Mouse (Mus musculus) MEL (cell line): Measurements from ENCODE around the gene Ccdc107. TPM values are rescaled to one million over a fixed set of nuclear protein-coding genes. Genes with fewer than 3 reads are reported as not detected.

ENCODE experiments used
- DNase-seq: peaks from one replicate; pipeline ENCODE4 v3.0.0; 2011; ENCODE audit warnings: low read depth, low spot score
- H3K27ac ChIP-seq: 2 replicates; pipeline ENCODE4 v1.5.1; 2012; ENCODE audit warnings: low read depth, mild to moderate bottlenecking, control low read depth, low read length, moderate library complexity; ENCODE audit not compliant: control insufficient read depth
- H3K27me3 ChIP-seq, 2 experiments: fragments of 150-350 bp in 1 of 2; sonication (generic) in 1 of 2; 2 replicates each; pipeline ENCODE4 v1.6.1; 2012; ENCODE audit warnings: low read length in 2 of 2, mild to moderate bottlenecking in 2 of 2, improper control_type of control experiment in 1 of 2, moderate library complexity in 1 of 2; ENCODE audit not compliant: insufficient read depth in 2 of 2, control insufficient read depth in 1 of 2
- H3K36me3 ChIP-seq, 2 experiments: 2 replicates each; pipeline ENCODE4 v1.6.1; 2012 to 2014; ENCODE audit warnings: low read length in 2 of 2, improper control_type of control experiment in 1 of 2, inconsistent platforms in 1 of 2, mild to moderate bottlenecking in 1 of 2; ENCODE audit not compliant: insufficient read depth in 2 of 2, control insufficient read depth in 1 of 2
- H3K4me1 ChIP-seq, 2 experiments: fragments of 150-350 bp in 1 of 2; sonication (generic) in 1 of 2; 2 replicates each; pipeline ENCODE4 v1.6.1; 2012; ENCODE audit warnings: low read length in 2 of 2, improper control_type of control experiment in 1 of 2, mild to moderate bottlenecking in 1 of 2; ENCODE audit not compliant: insufficient read depth in 2 of 2, control insufficient read depth in 1 of 2
- H3K4me3 ChIP-seq, 2 experiments: fragments of 150-350 bp in 1 of 2; sonication (generic) in 1 of 2; 2 replicates each; pipeline ENCODE4 v1.5.1; 2012; ENCODE audit warnings: low read depth in 2 of 2, low read length in 2 of 2, mild to moderate bottlenecking in 2 of 2, moderate library complexity in 2 of 2, control low read depth in 1 of 2, improper control_type of control experiment in 1 of 2; ENCODE audit not compliant: control insufficient read depth in 1 of 2, insufficient read depth in 1 of 2
- H3K79me2 ChIP-seq: 2 replicates; pipeline ENCODE4 v1.6.1; 2012; ENCODE audit warnings: mild to moderate bottlenecking, low read length, moderate library complexity; ENCODE audit not compliant: control insufficient read depth, poor library complexity, insufficient read depth
- H3K9ac ChIP-seq: 2 replicates; pipeline ENCODE4 v1.6.1; 2012; ENCODE audit warnings: low read depth, mild to moderate bottlenecking, control low read depth, low read length, moderate library complexity; ENCODE audit not compliant: control insufficient read depth, poor library complexity, severe bottlenecking
- H3K9me3 ChIP-seq: fragments of 150-350 bp; sonication (generic); replicated peaks from 2 replicates; pipeline ENCODE4 v1.6.1; 2012; ENCODE audit warnings: mild to moderate bottlenecking, low read length, improper control_type of control experiment, moderate library complexity; ENCODE audit not compliant: insufficient read depth
- BHLHE40 ChIP-seq: IDR thresholded peaks from 2 replicates; pipeline ENCODE4 v1.6.1; 2012; ENCODE audit warnings: low read depth, mild to moderate bottlenecking, inconsistent platforms, low read length, improper control_type of control experiment, borderline replicate concordance
- CHD1 ChIP-seq: IDR thresholded peaks from 2 replicates; pipeline ENCODE4 v1.6.1; 2012; ENCODE audit warnings: low read depth, mild to moderate bottlenecking, inconsistent platforms, low read length, improper control_type of control experiment
- CHD2 ChIP-seq: IDR thresholded peaks from 2 replicates; pipeline ENCODE4 v1.6.1; 2011; ENCODE audit warnings: low read length, improper control_type of control experiment
- E2F4 ChIP-seq: IDR thresholded peaks from 2 replicates; pipeline ENCODE4 v1.6.1; 2011; ENCODE audit warnings: low read depth, low read length, improper control_type of control experiment, borderline replicate concordance
- EP300 ChIP-seq, 2 experiments: IDR thresholded peaks; 2 replicates each; pipeline ENCODE4 v1.6.1; 2011; ENCODE audit warnings: improper control_type of control experiment in 2 of 2, low read length in 2 of 2, low read depth in 1 of 2, mild to moderate bottlenecking in 1 of 2
- HCFC1 ChIP-seq: IDR thresholded peaks from 2 replicates; pipeline ENCODE4 v1.6.1; 2012; ENCODE audit warnings: low read depth, mild to moderate bottlenecking, inconsistent platforms, low read length, improper control_type of control experiment, moderate library complexity
- KAT2A ChIP-seq: conservative IDR thresholded peaks from 2 replicates; pipeline ENCODE4 v1.6.1; 2012; ENCODE audit warnings: low read depth, low read length, improper control_type of control experiment, inconsistent platforms
- MAFK ChIP-seq: IDR thresholded peaks from 2 replicates; pipeline ENCODE4 v1.6.1; 2011; ENCODE audit warnings: low read depth, mild to moderate bottlenecking, low read length, improper control_type of control experiment, borderline replicate concordance
- MAZ ChIP-seq: IDR thresholded peaks from 2 replicates; pipeline ENCODE4 v1.6.1; 2012; ENCODE audit warnings: low read depth, mild to moderate bottlenecking, inconsistent platforms, low read length, improper control_type of control experiment
- MXI1 ChIP-seq: IDR thresholded peaks from 2 replicates; pipeline ENCODE4 v1.6.1; 2011; ENCODE audit warnings: mild to moderate bottlenecking, low read depth, low read length, improper control_type of control experiment
- NELFE ChIP-seq: IDR thresholded peaks from 2 replicates; pipeline ENCODE4 v1.6.1; 2011; ENCODE audit warnings: low read depth, low read length, improper control_type of control experiment
- POLR2A ChIP-seq, 2 experiments: IDR thresholded peaks; 2 replicates each; pipeline ENCODE4 v1.6.1; 2011 to 2012; ENCODE audit warnings: low read length in 2 of 2, mild to moderate bottlenecking in 2 of 2, control low read depth in 1 of 2, improper control_type of control experiment in 1 of 2, low read depth in 1 of 2, moderate library complexity in 1 of 2; ENCODE audit not compliant: control insufficient read depth in 1 of 2, insufficient read depth in 1 of 2, poor library complexity in 1 of 2
- POLR2AphosphoS2 ChIP-seq: IDR thresholded peaks from 2 replicates; pipeline ENCODE4 v1.6.1; 2011; ENCODE audit warnings: low read length, improper control_type of control experiment
- POLR2AphosphoS5 ChIP-seq: IDR thresholded peaks from 2 replicates; pipeline ENCODE4 v1.6.1; 2012; ENCODE audit warnings: low read depth, borderline replicate concordance, mild to moderate bottlenecking, inconsistent platforms, low read length, moderate library complexity, mixed read lengths
- RAD21 ChIP-seq: IDR thresholded peaks from 2 replicates; pipeline ENCODE4 v1.6.1; 2011; ENCODE audit warnings: mild to moderate bottlenecking, low read depth, low read length, improper control_type of control experiment
- USF2 ChIP-seq, 2 experiments: IDR thresholded peaks; 2 replicates each; pipeline ENCODE4 v1.6.1; 2011 to 2012; ENCODE audit warnings: improper control_type of control experiment in 2 of 2, low read length in 2 of 2, borderline replicate concordance in 1 of 2, inconsistent platforms in 1 of 2, low read depth in 1 of 2, mild to moderate bottlenecking in 1 of 2; ENCODE audit not compliant: insufficient read depth in 1 of 2
- ZNF384 ChIP-seq: IDR thresholded peaks from 2 replicates; pipeline ENCODE4 v1.6.1; 2012; ENCODE audit warnings: low read depth, mild to moderate bottlenecking, inconsistent platforms, low read length, improper control_type of control experiment
- polyA plus RNA-seq, 2 experiments: library from polyadenylated mRNA; stranded (reverse) in 1 of 2; unstranded in 1 of 2; fragments of >175 nt in 1 of 2; fragments of >200 nt in 1 of 2; gene quantifications; 2 replicates each; pipeline versions ENCODE4 v1.2.1 to v1.2.4; 2012; ENCODE audit warnings: low replicate concordance in 2 of 2, low read depth in 1 of 2; ENCODE audit not compliant: insufficient read length in 2 of 2, insufficient read depth in 1 of 2, missing spikeins in 1 of 2
- total RNA-seq: library from RNA; depleted of rRNA; stranded (reverse); fragments of 300-350 nt; gene quantifications from 2 replicates; pipeline ENCODE4 v1.2.3, GENCODE M21; 2012

Gene Ccdc107
- total and polyA plus RNA-seq, 3 experiments = 44.3 to 56.7 TPM; not detected in 1

- TF ChIP-seq CHD1 (no peak), BHLHE40 (no peak), EP300 (IDR thresholded peaks at IDR 0.05; ENCODE audit: low read depth in 1 of 2, low read length in 2 of 2) (no peak), USF2 (IDR thresholded peaks at IDR 0.05; ENCODE audit: borderline replicate concordance in 1 of 2, insufficient read depth in 1 of 2, low read depth in 1 of 2, low read length in 2 of 2) (no peak), POLR2AphosphoS5 (no peak), ZNF384 (no peak), CHD2 (no peak), RAD21 (no peak; the same call in 1 of the 2 replicates), HCFC1 (peak; percentile 96), POLR2AphosphoS2 (peak; percentile 78; the same call in 1 of the 2 replicates), MAFK (no peak), E2F4 (no peak)
Measured at GRCm38 (mm10) chr4:43477857-43478533, 14.7 kb upstream of the Ccdc107 start (continued).

GRCm38 (mm10) chr4:43478534-43478858 lies 14.2 kb upstream of the Ccdc107 start:
- Histone ChIP-seq H3K9me3 (no peaks in the 10 kb centered on the region), H3K4me3 (peak overlapping the region; percentile 62 to 82), H3K79me2 (no peaks in the 10 kb centered on the region), H3K36me3 (peaks cover 0 to 11% of the 10 kb centered on the region in 2 experiments; a peak in 2 of 4 replicates), H3K27ac (peak overlapping the region; percentile 82), H3K9ac (peak overlapping the region; percentile 45), H3K4me1 (peaks cover 0 to 17% of the 10 kb centered on the region in 2 experiments; a peak in 2 of 4 replicates), H3K27me3 (no peaks in the 10 kb centered on the region)
- DNase-seq = no peak
- no peak; the same call in 1 of the 2 replicates for TF ChIP-seq NELFE
- TF ChIP-seq MAZ = 0 out of 2 replicates have a peak, but pooled peaks have one; percentile 24
- TF ChIP-seq POLR2A (IDR thresholded peaks at IDR 0.05; ENCODE audit: control insufficient read depth in 1 of 2, insufficient read depth in 1 of 2, low read depth in 1 of 2, low read length in 2 of 2, poor library complexity in 1 of 2) = peak in 1 of 2 experiments; percentile 49; a peak in 1 of 4 replicates
- no peak for TF ChIP-seq KAT2A
- TF ChIP-seq EP300 (IDR thresholded peaks at IDR 0.05; ENCODE audit: low read depth in 1 of 2, low read length in 2 of 2) = peak in 1 of 2 experiments; percentile 15; a peak in 1 of 4 replicates
- TF ChIP-seq MXI1 = peak; percentile 61
